Mouse (Mus musculus): ENCODE measurements around the gene Zfp593. TPM values are rescaled to one million over a fixed set of nuclear protein-coding genes. Genes with fewer than 3 reads are reported as not detected.
A peak's percentile ranks its signal among the peaks of the same experiment; 100 is the strongest.

Zfp593 gene
- polyA plus RNA-seq, 1 experiment, result 20.4 TPM

DNA sequence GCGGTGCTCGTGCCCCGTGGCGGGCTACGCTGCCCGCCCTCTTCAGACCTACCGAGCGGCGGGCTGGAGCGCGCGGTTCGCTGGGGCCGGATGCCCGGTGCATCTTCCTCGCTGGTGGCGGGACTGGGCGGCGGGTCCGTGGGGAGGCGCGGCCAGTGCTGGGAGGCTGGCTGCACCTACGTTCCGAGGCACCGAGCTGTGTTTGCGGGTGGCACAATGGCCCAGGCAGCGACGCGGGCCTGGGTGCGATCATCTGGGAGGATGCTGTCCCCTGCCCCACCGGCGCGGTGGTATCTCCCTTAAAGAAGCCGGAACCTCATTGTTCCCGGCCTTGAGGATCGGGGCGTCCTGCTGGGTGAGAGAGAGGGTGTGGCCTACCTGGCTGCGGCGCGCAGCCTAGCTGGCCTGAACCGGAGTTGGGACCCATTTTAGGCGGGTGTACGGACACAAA, 42.2 kb upstream of the Zfp593 start, which contains the start of gene Pdik1l:
TSS of gene Pdik1l (minus strand) at position 321 of the 451 bp plus-strand sequence.
- TF ChIP-seq MAX (IDR thresholded peaks at IDR 0.05), result peak; percentile 10
- no peak for TF ChIP-seq CEBPB (IDR thresholded peaks at IDR 0.05; ENCODE audit: low read depth)

DNA sequence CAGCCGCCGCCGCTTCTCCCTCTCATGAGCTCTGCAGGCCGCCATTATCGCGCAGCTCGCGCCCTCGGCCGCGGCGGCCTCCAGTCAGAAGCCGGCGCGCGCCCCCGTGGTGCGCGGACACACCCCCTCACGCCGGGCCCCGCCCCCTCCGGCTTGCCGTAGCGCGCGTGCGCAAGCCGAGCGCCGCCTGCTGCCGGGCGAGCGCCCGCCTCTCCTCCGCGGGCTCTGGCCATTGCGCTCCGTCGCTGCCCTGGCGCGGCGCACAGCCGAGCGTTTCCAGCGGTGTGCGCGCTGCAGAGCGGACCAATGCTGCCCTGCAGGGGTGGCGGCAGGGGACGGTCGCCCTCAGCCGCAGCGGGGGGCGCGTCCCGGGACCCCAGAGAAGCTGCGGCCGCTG, 41.8 kb upstream of the Zfp593 start:
- Histone ChIP-seq H3K79me3 (ENCODE audit: low read depth) (peaks cover 1% of the 10 kb centered on the region), H3K4me3 (ENCODE audit: insufficient read depth, poor library complexity, severe bottlenecking) (peak overlapping the region; percentile 79), H3K36me3 (ENCODE audit: control insufficient read depth, insufficient read depth) (peaks cover 16% of the 10 kb centered on the region), H3K79me2 (ENCODE audit: control insufficient read depth, insufficient read depth) (peaks cover 23% of the 10 kb centered on the region), H3K27me3 (ENCODE audit: control insufficient read depth, insufficient read depth, insufficient read length) (no peaks in the 10 kb centered on the region), H3ac (ENCODE audit: control insufficient read depth, insufficient read length, low read depth) (peak overlapping the region; percentile 95)
- TF ChIP-seq MAX (IDR thresholded peaks at IDR 0.05) (no peak), CEBPB (IDR thresholded peaks at IDR 0.05; ENCODE audit: low read depth) (no peak), CTCF (IDR thresholded peaks at IDR 0.05; ENCODE audit: control insufficient read depth, insufficient read depth, insufficient read length) (peak; percentile 52)

More for the DNA sequence above, 42.2 kb upstream of the Zfp593 start, which contains the start of gene Pdik1l:
- peaks cover 1% of the 10 kb centered on the region for H3K79me3 ChIP-seq (ENCODE audit: low read depth)
- H3K36me3 ChIP-seq (ENCODE audit: control insufficient read depth, insufficient read depth), result peaks cover 13% of the 10 kb centered on the region
- no peaks in the 10 kb centered on the region for H3K27me3 ChIP-seq (ENCODE audit: control insufficient read depth, insufficient read depth, insufficient read length)
- H3ac ChIP-seq (ENCODE audit: control insufficient read depth, insufficient read length, low read depth), result peak within 1 kb of the TSS; percentile 95
- peaks cover 23% of the 10 kb centered on the region for H3K79me2 ChIP-seq (ENCODE audit: control insufficient read depth, insufficient read depth)
- H3K4me3 ChIP-seq (ENCODE audit: insufficient read depth, poor library complexity, severe bottlenecking), result peak within 1 kb of the TSS; percentile 79

GRCm38 (mm10) chr4:134286226-134287167, 41.1 kb upstream of the Zfp593 start:
- Histone ChIP-seq H3K79me2 (ENCODE audit: control insufficient read depth, insufficient read depth) (peaks cover 23% of the 10 kb centered on the region), H3K27me3 (ENCODE audit: control insufficient read depth, insufficient read depth, insufficient read length) (no peaks in the 10 kb centered on the region), H3K36me3 (ENCODE audit: control insufficient read depth, insufficient read depth) (peaks cover 23% of the 10 kb centered on the region), H3K4me3 (ENCODE audit: insufficient read depth, poor library complexity, severe bottlenecking) (peak overlapping the region; percentile 79), H3K79me3 (ENCODE audit: low read depth) (peaks cover 1% of the 10 kb centered on the region), H3ac (ENCODE audit: control insufficient read depth, insufficient read length, low read depth) (peak overlapping the region; percentile 94)
- TF ChIP-seq MAX (IDR thresholded peaks at IDR 0.05) (no peak), USF1 (IDR thresholded peaks at IDR 0.05; ENCODE audit: low read depth) (no peak), CTCF (IDR thresholded peaks at IDR 0.05; ENCODE audit: control insufficient read depth, insufficient read depth, insufficient read length) (no peak), MYOD1 (IDR thresholded peaks at IDR 0.05; ENCODE audit: control insufficient read depth, insufficient read length, low read depth) (no peak), CEBPB (IDR thresholded peaks at IDR 0.05; ENCODE audit: low read depth) (no peak), FOSL1 (IDR thresholded peaks at IDR 0.05; ENCODE audit: insufficient read depth, low read length, poor library complexity, severe bottlenecking) (no peak), MYOG (IDR thresholded peaks at IDR 0.05; ENCODE audit: control insufficient read depth, extremely low read depth, insufficient read length) (no peak)

DNA sequence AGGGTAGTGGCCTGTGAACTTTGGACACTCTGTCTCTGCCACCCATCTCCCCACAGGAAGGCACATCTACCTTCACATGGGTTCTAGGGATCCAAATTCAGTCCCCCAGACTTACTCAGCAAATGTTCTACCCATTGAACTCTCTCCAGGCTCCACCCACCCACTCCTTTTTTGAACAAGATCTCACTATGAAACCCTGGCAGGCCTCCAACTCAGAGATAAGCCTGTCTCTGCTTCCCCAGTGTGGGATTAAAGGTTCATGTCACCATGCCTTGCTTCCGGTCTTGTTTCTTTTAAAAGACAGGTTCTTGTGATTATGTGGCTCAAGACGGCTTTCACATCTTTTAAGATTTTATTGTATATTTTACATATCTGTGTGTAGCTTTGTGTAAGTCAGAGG, 39.5 kb upstream of the Zfp593 start:
- Histone ChIP-seq H3K79me2 (ENCODE audit: control insufficient read depth, insufficient read depth) (peaks cover 23% of the 10 kb centered on the region), H3K79me3 (ENCODE audit: low read depth) (peaks cover 1% of the 10 kb centered on the region), H3K36me3 (ENCODE audit: control insufficient read depth, insufficient read depth) (peaks cover 27% of the 10 kb centered on the region), H3K4me3 (ENCODE audit: insufficient read depth, poor library complexity, severe bottlenecking) (no peak overlapping the region), H3K27me3 (ENCODE audit: control insufficient read depth, insufficient read depth, insufficient read length) (no peaks in the 10 kb centered on the region), H3ac (ENCODE audit: control insufficient read depth, insufficient read length, low read depth) (no peak overlapping the region)
- TF ChIP-seq CTCF (IDR thresholded peaks at IDR 0.05; ENCODE audit: control insufficient read depth, insufficient read depth, insufficient read length), result no peak
- TF ChIP-seq CEBPB (IDR thresholded peaks at IDR 0.05; ENCODE audit: low read depth), result no peak
- TF ChIP-seq USF1 (IDR thresholded peaks at IDR 0.05; ENCODE audit: low read depth), result no peak
- no peak for TF ChIP-seq MYOD1 (IDR thresholded peaks at IDR 0.05; ENCODE audit: control insufficient read depth, insufficient read length, low read depth)
- no peak for TF ChIP-seq FOSL1 (IDR thresholded peaks at IDR 0.05; ENCODE audit: insufficient read depth, low read length, poor library complexity, severe bottlenecking)
- no peak for TF ChIP-seq MYOG (IDR thresholded peaks at IDR 0.05; ENCODE audit: control insufficient read depth, extremely low read depth, insufficient read length)
- TF ChIP-seq MAX (IDR thresholded peaks at IDR 0.05), result no peak

DNA sequence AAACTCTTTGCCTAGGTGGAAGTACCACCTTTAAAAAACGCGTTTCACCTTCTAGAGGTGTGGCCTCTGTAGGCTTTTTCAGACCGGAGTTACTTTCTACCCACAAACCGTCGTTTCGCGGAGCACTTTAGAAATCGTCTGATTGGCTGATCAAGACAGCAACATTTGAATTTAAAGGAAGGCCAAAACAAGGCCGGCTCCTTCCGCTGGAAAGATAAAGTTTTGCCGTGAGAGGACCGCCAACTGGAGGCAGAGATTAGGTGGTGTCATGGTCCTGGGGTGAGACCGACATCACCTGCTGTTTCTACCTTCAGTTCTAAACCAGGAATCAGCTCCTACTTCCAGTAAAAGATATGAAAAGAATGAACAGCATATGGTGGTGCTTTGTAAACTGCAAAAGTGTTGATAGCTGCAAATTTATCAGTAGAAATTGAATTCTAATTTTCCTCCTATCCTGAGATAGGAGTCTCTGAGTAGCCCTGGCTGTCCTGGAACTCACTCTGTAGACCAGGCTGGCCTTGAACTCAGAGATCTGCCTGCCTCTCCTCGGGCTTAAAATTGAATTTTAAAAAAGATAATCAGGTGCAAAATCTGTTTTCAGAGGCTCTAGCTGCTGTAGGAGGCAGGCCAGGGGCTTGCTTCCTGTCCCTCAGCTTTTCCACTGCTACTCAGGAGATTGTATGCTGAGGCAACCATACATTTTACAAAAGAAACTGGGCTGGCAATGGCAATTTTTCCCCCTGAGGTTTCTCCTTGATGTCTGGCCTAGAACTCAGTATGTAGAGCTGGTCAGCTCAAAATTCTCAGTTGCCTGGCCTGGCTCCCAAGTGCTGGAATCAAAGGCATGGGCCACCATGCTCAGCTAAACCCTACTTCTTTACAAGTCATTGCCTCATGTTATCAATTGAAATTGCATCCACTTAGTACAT, 28.3 kb upstream of the Zfp593 start:
- Histone ChIP-seq H3K79me3 (ENCODE audit: low read depth) (no peaks in the 10 kb centered on the region), H3K79me2 (ENCODE audit: control insufficient read depth, insufficient read depth) (no peaks in the 10 kb centered on the region), H3K4me3 (ENCODE audit: insufficient read depth, poor library complexity, severe bottlenecking) (no peak overlapping the region), H3K27me3 (ENCODE audit: control insufficient read depth, insufficient read depth, insufficient read length) (no peaks in the 10 kb centered on the region), H3K36me3 (ENCODE audit: control insufficient read depth, insufficient read depth) (peaks cover 15% of the 10 kb centered on the region), H3ac (ENCODE audit: control insufficient read depth, insufficient read length, low read depth) (no peak overlapping the region)
- TF ChIP-seq MAX (IDR thresholded peaks at IDR 0.05), result no peak
- no peak for TF ChIP-seq MYOD1 (IDR thresholded peaks at IDR 0.05; ENCODE audit: control insufficient read depth, insufficient read length, low read depth)
- TF ChIP-seq CTCF (IDR thresholded peaks at IDR 0.05; ENCODE audit: control insufficient read depth, insufficient read depth, insufficient read length), result no peak
- no peak for TF ChIP-seq FOSL1 (IDR thresholded peaks at IDR 0.05; ENCODE audit: insufficient read depth, low read length, poor library complexity, severe bottlenecking)
- no peak for TF ChIP-seq CEBPB (IDR thresholded peaks at IDR 0.05; ENCODE audit: low read depth)
- TF ChIP-seq USF1 (IDR thresholded peaks at IDR 0.05; ENCODE audit: low read depth), result no peak
- TF ChIP-seq MYOG (IDR thresholded peaks at IDR 0.05; ENCODE audit: control insufficient read depth, extremely low read depth, insufficient read length), result no peak

Data from C2C12 (cell line).